Mouse (Mus musculus) cerebellum, adult 2 months (tissue): Measurements from ENCODE around the gene Slco2b1.

Experiments
- CTCF ChIP-seq: fragments of 200-500 bp; IDR thresholded peaks from 2 replicates; pipeline ENCODE4 v1.5.1; 2011; ENCODE audit warnings: low read depth, mild to moderate bottlenecking, control low read depth, low read length, moderate library complexity, borderline replicate concordance; ENCODE audit not compliant: insufficient read depth
- POLR2A ChIP-seq: fragments of 200-500 bp; IDR thresholded peaks from 2 replicates; pipeline ENCODE4 v1.6.1; 2011; ENCODE audit warnings: low read length, control low read depth, borderline replicate concordance; ENCODE audit not compliant: insufficient read depth

- TF ChIP-seq POLR2A, result no peak
- no peak for TF ChIP-seq CTCF
These were observed 23.5 kb upstream of the Slco2b1 start for GRCm38 (mm10) chr7:99734612-99735011.
